Mouse (Mus musculus) lung, embryonic 16.5 days (tissue): ENCODE measurements around the gene Sipa1l2. TPM values are rescaled to one million over a fixed set of nuclear protein-coding genes. Genes with fewer than 3 reads are reported as not detected.

ENCODE experiments used
- ATAC-seq: fragments of 200-750 bp; cut with Nextera tagmentation; 2 replicates; pipeline ENCODE4 v1.8.0; 2017; ENCODE audit warnings: low read depth, mild to moderate bottlenecking, moderate library complexity
- H3K27ac ChIP-seq: fragments of 300-500 bp; sonication (generic); 2 replicates; pipeline ENCODE4 v1.5.1; 2014; ENCODE audit warnings: mild to moderate bottlenecking, control low read depth, low read length
- H3K27me3 ChIP-seq: fragments of 300-500 bp; sonication (generic); 2 replicates; pipeline ENCODE4 v1.6.1; 2014; ENCODE audit warnings: low read depth, low read length, mixed read lengths; ENCODE audit not compliant: control insufficient read depth, insufficient read depth
- H3K36me3 ChIP-seq: fragments of 300-500 bp; sonication (generic); 2 replicates; pipeline ENCODE4 v1.6.1; 2014; ENCODE audit warnings: low read length; ENCODE audit not compliant: control insufficient read depth, insufficient read depth
- H3K4me1 ChIP-seq: fragments of 300-500 bp; sonication (generic); replicated peaks from 2 replicates; pipeline ENCODE4 v1.6.1; 2014; ENCODE audit warnings: low read length, mixed read lengths; ENCODE audit not compliant: control insufficient read depth, insufficient read depth
- H3K4me2 ChIP-seq: fragments of 300-500 bp; sonication (generic); 2 replicates; pipeline ENCODE4 v1.6.1; 2014; ENCODE audit warnings: low read depth, low read length, control low read depth
- H3K4me3 ChIP-seq: fragments of 300-500 bp; sonication (generic); 2 replicates; pipeline ENCODE4 v1.5.1; 2014; ENCODE audit warnings: mild to moderate bottlenecking, low read length, control low read depth
- H3K9ac ChIP-seq: fragments of 300-500 bp; sonication (generic); 2 replicates; pipeline ENCODE4 v1.6.1; 2014; ENCODE audit warnings: low read length, control low read depth
- H3K9me3 ChIP-seq: fragments of 300-500 bp; sonication (generic); 2 replicates; pipeline ENCODE4 v1.6.1; 2016; ENCODE audit warnings: low read length; ENCODE audit not compliant: control insufficient read depth
- WGBS: fragments of 180-500 bp; shearing (Covaris S2); extraction: QIAGEN DNeasy Blood & Tissue Kit; methylation state at CpG from one replicate; pipeline ENCODE4 v1.1.7; 2014; 5-methylcytosine and 5-hydroxymethylcytosine counted together
- polyA plus RNA-seq: library from polyadenylated mRNA; unstranded; fragments of >200 nt; fragmentation: Nextera tagmentation; extraction: Ambion mirVana; gene quantifications from 2 replicates; pipeline ENCODE4 v1.2.1, GENCODE M21; 2015

The Sipa1l2 gene
- polyA plus RNA-seq, 1 experiment from 2014 or later = 13.3 TPM

GRCm38 (mm10) chr8:125369491-125370236 lies 199.9 kb downstream of the Sipa1l2 start:
- WGBS = 49% methylated on average over 8 of the region's 8 CpGs
- H3K9me3 ChIP-seq = no peaks in the 10 kb centered on the region
- H3K27ac ChIP-seq = peak overlapping the region; percentile 72
- no peak overlapping the region for H3K9ac ChIP-seq
- peaks cover 18% of the 10 kb centered on the region for H3K4me1 ChIP-seq
- H3K4me2 ChIP-seq = no peak overlapping the region
- no peak overlapping the region for H3K4me3 ChIP-seq
- no peaks in the 10 kb centered on the region for H3K36me3 ChIP-seq
- ATAC-seq = peak; percentile 76
- no peaks in the 10 kb centered on the region for H3K27me3 ChIP-seq

GRCm38 (mm10) chr8:125368341-125369035 lies 201.1 kb downstream of the Sipa1l2 start:
- 37% methylated on average over 4 of the region's 4 CpGs for WGBS
- Histone ChIP-seq H3K27ac (peak overlapping the region; percentile 25; the same call in 1 of the 2 replicates), H3K27me3 (no peaks in the 10 kb centered on the region), H3K9ac (no peak overlapping the region), H3K36me3 (no peaks in the 10 kb centered on the region), H3K9me3 (no peaks in the 10 kb centered on the region), H3K4me2 (no peak overlapping the region), H3K4me1 (peaks cover 18% of the 10 kb centered on the region), H3K4me3 (no peak overlapping the region)
- peak; percentile 23; the same call in 1 of the 2 replicates for ATAC-seq

Other genes starting within 250 kb of the Sipa1l2 start
- 5.3 and 6.8 TPM in 2 replicates for gene Map10, start 100.0 kb upstream of the Sipa1l2 start, polyA plus RNA-seq
- 31.4 and 35.5 TPM in 2 replicates for gene Ntpcr, start 160.2 kb upstream of the Sipa1l2 start, polyA plus RNA-seq